Comparison of ENCODE assay signal across 15 mouse cellular contexts in genomic region chr9:34156581-34156980, GRCm38 (mm10).
DNase-seq lines count a peak whose midpoint lies in the region; ATAC-seq and TF ChIP-seq lines count a peak whose summit lies in the region.
"Had no signal": no experiment of that assay in that cellular context is flagged by ENCODE, and none has a peak within 500 bp of the region (broad histone marks: within the 10 kb centered on the region; RNA-seq: fewer than 3 reads in every experiment).

No protein-coding gene starts in this region.

- DNase-seq in forebrain, postnatal 0 days = peak; percentile 30
- DNase-seq in brain, adult 2 months (ENCODE audit: low read depth, low spot score) = peak; percentile 79
- DNase-seq in frontal cortex, postnatal 36 days (ENCODE audit: low spot score in 2 of 2) = peak; percentile 44 to 64
- DNase-seq in right cerebral cortex, adult 18-20 months = peak; percentile 63
- DNase-seq in gastrocnemius, adult 18-20 months (ENCODE audit: low spot score) = no peak
- DNase-seq in urinary bladder, postnatal 25 days (ENCODE audit: low spot score) = no peak
- DNase-seq: gastrocnemius, adult 2 months; liver, embryonic 13.5 days; thymus, postnatal 4 days had no signal

- TF ChIP-seq CTCF in forebrain, postnatal 0 days (IDR thresholded peaks at IDR 0.05; ENCODE audit: low read depth) = no peak
- TF ChIP-seq CTCF in intestine, postnatal 0 days (IDR thresholded peaks at IDR 0.05; ENCODE audit: low read depth) = no peak

- H3K36me3 ChIP-seq in forebrain, postnatal 0 days (ENCODE audit: insufficient read depth) = no peaks in the 10 kb centered on the region
- H3K36me3 ChIP-seq in forebrain, embryonic 15.5 days = no peaks in the 10 kb centered on the region
- H3K36me3 ChIP-seq in intestine, postnatal 0 days (ENCODE audit: control insufficient read depth, insufficient read depth) = no peaks in the 10 kb centered on the region
- H3K36me3 ChIP-seq: embryonic facial prominence, embryonic 13.5 days; heart, embryonic 13.5 days; liver, embryonic 13.5 days; neural tube, embryonic 15.5 days had no signal

- no peaks in the 10 kb centered on the region for H3K27me3 ChIP-seq in forebrain, postnatal 0 days (ENCODE audit: insufficient read depth, low read length)
- H3K27me3 ChIP-seq in forebrain, embryonic 15.5 days = no peaks in the 10 kb centered on the region
- H3K27me3 ChIP-seq in intestine, postnatal 0 days (replicated peaks; ENCODE audit: control insufficient read depth, insufficient read depth, low read length) = no peaks in the 10 kb centered on the region
- H3K27me3 ChIP-seq: embryonic facial prominence, embryonic 13.5 days; heart, embryonic 13.5 days; liver, embryonic 13.5 days; neural tube, embryonic 15.5 days had no signal

- 32% methylated on average over 3 of the region's 3 CpGs for WGBS in forebrain, postnatal 0 days
- 42% methylated on average over 3 of the region's 3 CpGs for WGBS in forebrain, embryonic 15.5 days
- WGBS in intestine, postnatal 0 days = 52% methylated on average over 3 of the region's 3 CpGs

- H3K27ac ChIP-seq in forebrain, postnatal 0 days (ENCODE audit: low read depth, low read length) = no peak overlapping the region
- no peak overlapping the region for H3K27ac ChIP-seq in forebrain, embryonic 15.5 days (replicated peaks)
- no peak overlapping the region for H3K27ac ChIP-seq in intestine, postnatal 0 days (ENCODE audit: low read depth, low read length)
- H3K27ac ChIP-seq: embryonic facial prominence, embryonic 13.5 days; gastrocnemius, adult 2 months; heart, embryonic 13.5 days; liver, embryonic 13.5 days; neural tube, embryonic 15.5 days had no signal

- no peaks in the 10 kb centered on the region for H3K4me1 ChIP-seq in forebrain, postnatal 0 days (ENCODE audit: insufficient read depth)
- peaks cover 11% of the 10 kb centered on the region for H3K4me1 ChIP-seq in forebrain, embryonic 15.5 days
- no peaks in the 10 kb centered on the region for H3K4me1 ChIP-seq in intestine, postnatal 0 days (replicated peaks; ENCODE audit: control insufficient read depth, insufficient read depth, low read length)
- H3K4me1 ChIP-seq: embryonic facial prominence, embryonic 13.5 days; heart, embryonic 13.5 days; liver, embryonic 13.5 days had no signal

- H3K9ac ChIP-seq in forebrain, postnatal 0 days = no peak overlapping the region
- H3K9ac ChIP-seq in forebrain, embryonic 15.5 days (replicated peaks) = no peak overlapping the region
- no peak overlapping the region for H3K9ac ChIP-seq in intestine, postnatal 0 days (ENCODE audit: low read depth, low read length)
- H3K9ac ChIP-seq: embryonic facial prominence, embryonic 13.5 days; heart, embryonic 13.5 days; liver, embryonic 13.5 days; neural tube, embryonic 15.5 days had no signal

- H3K4me3 ChIP-seq in forebrain, postnatal 0 days (ENCODE audit: low read depth, low read length) = no peak overlapping the region
- no peak overlapping the region for H3K4me3 ChIP-seq in forebrain, embryonic 15.5 days
- no peak overlapping the region for H3K4me3 ChIP-seq in intestine, postnatal 0 days (ENCODE audit: low read depth, low read length)
- H3K4me3 ChIP-seq: embryonic facial prominence, embryonic 13.5 days; gastrocnemius, adult 2 months; heart, embryonic 13.5 days; liver, embryonic 13.5 days; neural tube, embryonic 15.5 days had no signal

- H3K4me2 ChIP-seq in forebrain, postnatal 0 days (ENCODE audit: low read depth) = no peak overlapping the region
- no peak overlapping the region for H3K4me2 ChIP-seq in forebrain, embryonic 15.5 days (replicated peaks)
- no peak overlapping the region for H3K4me2 ChIP-seq in intestine, postnatal 0 days (replicated peaks; ENCODE audit: low read depth)
- H3K4me2 ChIP-seq: embryonic facial prominence, embryonic 13.5 days; heart, embryonic 13.5 days; liver, embryonic 13.5 days; neural tube, embryonic 15.5 days had no signal

- no peaks in the 10 kb centered on the region for H3K9me3 ChIP-seq in forebrain, postnatal 0 days (ENCODE audit: low read length)
- no peaks in the 10 kb centered on the region for H3K9me3 ChIP-seq in forebrain, embryonic 15.5 days
- H3K9me3 ChIP-seq in intestine, postnatal 0 days (ENCODE audit: control insufficient read depth) = no peaks in the 10 kb centered on the region
- H3K9me3 ChIP-seq: embryonic facial prominence, embryonic 13.5 days; heart, embryonic 13.5 days; liver, embryonic 13.5 days; neural tube, embryonic 15.5 days had no signal

- no peak for ATAC-seq in forebrain, postnatal 0 days
- no peak for ATAC-seq in forebrain, embryonic 15.5 days (replicated peaks)
- ATAC-seq in intestine, postnatal 0 days = no peak
- ATAC-seq: midbrain, embryonic 16.5 days had no signal

Comparison
In these comparisons a context has a peak if more than half of its experiments do, and no peak if none do; other contexts are left out.
1. DNase-seq: peak in forebrain, postnatal 0 days (single experiment), brain, adult 2 months (single experiment), frontal cortex, postnatal 36 days (2 of 2) and right cerebral cortex, adult 18-20 months (single experiment); none in gastrocnemius, adult 18-20 months (single experiment) and urinary bladder, postnatal 25 days (single experiment).